Mouse (Mus musculus): ENCODE results near the gene Akap8.
A peak's percentile ranks its signal among the peaks of the same experiment; 100 is the strongest.

Gene Akap8

DNA sequence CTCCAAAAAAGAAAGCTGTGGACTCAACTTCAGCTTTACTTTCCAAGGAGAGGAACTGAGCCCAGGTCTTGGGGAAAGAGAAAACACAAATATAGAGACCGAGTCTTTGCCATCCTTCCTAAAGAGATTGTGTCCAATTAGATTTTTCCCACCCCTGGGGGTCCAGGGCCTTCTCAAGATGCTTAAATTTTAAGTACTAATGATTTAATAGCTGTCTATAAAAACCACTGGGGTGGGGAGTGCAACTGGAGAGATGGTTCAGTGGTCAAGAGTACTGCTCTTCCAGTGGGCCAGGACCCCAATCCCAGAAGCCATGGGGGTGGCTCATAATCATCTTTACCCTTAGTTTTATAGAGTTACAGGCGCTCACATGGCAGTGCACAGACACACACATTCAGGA is 27.4 kb upstream of the Akap8 start:
- no peak for DNase-seq

DNA sequence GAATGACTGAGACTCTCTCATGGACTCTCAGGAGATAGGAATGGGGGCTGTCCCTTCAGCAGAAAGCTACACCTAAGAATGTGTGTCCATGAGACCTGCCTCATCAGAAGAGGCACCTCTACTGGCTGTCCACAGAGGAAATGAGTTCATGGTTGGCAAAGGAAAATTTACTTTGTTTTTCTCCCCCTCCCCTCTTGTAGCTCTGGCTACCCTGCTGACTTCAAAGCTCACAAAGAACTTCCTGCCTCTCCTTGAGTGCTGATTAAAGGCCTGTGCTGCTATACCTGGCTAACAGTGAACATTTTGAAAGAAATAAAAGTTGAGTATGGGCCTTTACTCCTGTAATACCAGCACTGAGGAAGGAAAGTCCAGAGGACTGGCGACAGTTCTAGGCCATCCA is 20.1 kb upstream of the Akap8 start:
- no peak for DNase-seq

DNA sequence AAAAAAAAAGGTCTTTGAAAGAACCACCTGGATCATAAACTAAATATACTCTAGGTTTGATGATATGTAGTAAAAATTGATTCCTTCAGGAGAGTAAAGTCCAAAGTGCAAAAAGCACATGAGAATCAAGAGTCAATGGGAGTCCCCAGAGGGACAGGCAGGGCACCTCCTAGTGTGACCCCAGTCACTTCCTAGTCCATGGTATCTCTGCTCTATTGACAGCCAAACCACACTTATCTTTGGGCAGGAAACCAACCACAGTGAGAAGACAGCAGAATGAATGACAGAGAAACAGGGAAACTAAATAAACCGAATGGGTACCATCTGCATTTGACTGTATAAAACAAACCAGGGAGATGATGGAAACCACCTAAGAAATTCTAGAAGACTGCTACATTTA is 19.1 kb upstream of the Akap8 start:
- DNase-seq: no peak

DNA sequence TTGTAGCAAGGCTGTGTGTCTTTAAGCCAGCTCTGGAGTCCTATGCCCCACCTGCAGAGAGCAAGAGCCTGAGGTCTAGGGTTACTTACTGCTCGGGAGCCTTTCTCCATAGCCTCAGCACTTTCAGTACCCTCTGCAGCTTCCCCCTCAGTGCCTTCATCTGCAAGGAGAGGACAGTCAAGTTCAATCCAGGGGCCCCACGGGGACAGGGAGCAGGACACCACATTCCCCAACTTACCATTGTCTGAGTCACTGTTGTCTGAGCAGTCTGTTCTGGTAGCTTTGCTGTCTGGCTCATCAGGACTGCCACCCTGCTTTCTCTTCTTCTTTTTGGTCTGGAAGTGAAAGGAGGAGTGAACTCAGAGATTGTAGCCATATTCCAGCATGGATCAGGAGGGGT is 14.8 kb upstream of the Akap8 start:
- no peak for DNase-seq

DNA sequence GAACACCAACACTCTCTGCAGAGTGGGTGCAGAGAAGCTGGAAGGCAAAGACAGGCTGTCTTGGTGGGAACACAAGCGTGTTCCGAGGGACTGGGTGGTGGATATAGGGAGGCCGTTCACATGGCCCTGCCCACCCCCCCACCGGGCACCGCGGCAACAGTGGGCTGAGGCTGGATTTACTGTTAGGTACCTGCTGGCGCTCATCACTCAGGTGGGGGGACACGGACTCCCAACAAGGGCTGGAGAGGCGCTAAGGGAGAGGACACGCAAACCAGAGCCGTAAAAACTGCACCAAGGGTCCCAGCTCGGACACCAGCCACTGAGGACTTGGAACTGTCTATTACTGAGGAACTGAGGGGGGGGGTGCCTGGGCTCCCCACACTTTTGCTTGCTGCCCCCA is 13.9 kb upstream of the Akap8 start:
- DNase-seq: no peak

DNA sequence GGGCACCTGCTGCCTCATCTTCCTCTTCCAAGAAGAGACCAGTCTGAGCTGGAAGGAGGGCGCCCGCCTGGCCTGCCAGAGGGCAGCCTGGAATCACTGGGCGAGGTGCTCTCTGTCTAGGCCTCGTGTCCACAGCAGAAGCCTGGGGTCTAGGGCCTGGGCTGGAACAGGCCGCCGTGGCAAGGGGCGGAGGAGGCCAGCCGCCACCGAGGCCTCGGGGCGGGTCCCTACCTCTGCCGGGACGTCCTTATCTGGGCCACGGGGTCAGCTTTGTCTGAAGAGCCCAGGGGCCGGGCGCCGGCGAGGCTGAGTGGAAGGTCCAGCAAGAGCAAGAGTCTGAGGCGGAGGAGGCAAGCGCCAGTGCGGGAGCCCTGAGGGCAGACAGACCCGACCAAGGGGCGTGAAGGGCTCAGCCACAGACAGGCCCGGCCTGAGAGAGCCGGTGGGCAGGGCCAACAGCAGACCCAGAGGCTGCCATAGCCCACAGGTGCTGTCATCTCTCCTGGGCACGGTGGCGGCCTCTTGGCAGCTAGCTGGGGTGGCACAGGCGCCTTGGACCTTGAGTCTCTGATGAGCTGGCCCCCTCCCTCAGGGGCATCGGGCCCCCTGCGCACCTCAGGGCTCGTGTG is 12.8 kb upstream of the Akap8 start:
- DNase-seq: peak in 1 of 2 experiments; percentile 23

DNA sequence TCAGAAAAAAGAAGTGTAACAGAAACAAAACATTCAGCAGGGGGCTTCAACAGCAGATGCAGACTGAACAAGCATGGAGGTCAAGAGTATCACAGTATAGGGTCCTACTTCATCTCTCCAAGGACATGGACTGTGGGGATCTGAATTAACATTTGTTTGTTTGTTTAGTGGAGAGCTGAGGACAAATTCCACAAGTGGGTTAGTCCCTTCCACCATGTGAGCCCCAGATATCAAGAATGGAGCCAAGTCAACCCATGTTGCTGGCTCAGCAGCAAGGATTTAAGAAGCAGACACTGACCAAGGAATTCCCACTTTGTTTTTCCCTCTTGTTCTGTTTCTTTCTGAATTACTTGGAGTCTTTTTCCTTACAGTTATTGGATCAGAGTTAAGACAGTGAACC is 6.5 kb upstream of the Akap8 start:
- DNase-seq: no peak

DNA sequence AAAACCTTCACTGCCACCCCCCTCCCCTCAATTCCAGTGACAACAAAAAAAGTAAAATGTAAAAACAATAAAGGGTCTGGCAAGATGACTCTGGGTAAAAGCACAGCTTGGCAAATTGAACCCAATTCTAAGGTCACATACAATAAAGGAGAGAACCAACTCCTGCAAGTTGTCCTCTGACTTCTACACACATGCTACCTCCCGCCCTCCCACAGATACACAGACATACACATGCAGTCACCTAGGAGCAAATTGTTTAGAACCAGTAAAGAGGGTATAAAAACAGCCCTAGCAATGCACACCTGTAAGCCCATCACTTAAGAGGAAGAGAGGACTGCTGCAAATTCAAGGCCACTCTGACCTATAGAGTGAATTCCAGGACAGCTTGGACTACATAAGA is 1.8 kb upstream of the Akap8 start:
- DNase-seq: no peak

DNA sequence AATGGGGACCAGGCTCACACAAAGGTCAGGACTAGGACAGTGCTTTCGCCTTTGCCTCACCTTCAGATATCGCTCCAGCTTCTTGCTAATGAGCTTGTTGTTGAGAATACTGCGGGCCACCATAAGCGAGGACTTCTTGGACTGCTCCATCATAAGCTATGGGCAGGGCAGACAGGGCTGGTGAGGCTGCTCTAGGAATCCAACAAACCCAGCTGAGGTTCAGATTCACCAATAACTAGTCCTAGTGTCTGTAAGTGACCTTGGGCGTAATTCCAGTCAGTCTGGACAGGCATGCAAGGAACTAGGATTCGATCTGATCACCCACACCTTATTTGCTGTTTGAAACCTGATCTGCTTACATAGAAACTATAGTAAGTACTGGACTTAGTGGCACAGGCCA is 798 bp upstream of the Akap8 start:
- DNase-seq: peak in 1 of 2 experiments; percentile 17

DNA sequence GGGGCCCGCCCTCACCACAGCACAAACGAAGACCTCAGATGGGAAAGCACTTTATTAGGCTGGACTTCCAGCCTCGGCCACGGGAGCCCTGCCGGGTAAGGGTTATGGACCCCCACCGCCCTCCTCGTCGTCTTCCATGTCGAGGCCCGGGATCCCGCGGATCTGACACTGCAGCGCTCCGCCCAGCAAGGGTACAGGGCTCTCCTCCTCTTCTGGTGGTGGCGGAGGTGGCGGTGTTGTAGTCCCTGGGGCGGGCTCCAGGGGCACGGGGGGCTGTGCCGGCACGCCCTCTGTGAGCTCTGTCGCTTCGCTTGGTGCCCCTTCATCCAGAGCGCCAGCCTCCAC is 324 bp upstream of the Akap8 start:
- DNase-seq: no peak

DNA sequence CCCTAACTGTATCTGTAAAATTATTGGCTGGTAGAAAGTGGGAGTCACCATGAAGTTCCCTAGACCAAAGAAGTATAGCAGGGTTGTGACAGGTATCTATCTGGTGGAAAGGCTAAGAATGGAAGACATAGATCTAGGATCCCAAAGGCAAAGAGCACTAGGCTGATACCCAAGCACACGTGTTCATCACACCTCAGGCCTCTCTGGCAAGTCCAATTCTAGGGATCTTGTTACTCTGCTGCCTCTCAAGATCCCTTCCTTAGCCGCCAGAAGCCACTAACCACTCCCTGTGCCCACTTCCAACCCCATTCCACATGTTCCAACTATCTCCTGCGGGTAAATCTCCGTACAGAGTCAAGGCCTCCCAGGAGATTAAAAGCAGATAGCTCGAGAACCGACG is 1.1 kb downstream of the Akap8 start:
- DNase-seq: peak in 1 of 2 experiments; percentile 19

DNA sequence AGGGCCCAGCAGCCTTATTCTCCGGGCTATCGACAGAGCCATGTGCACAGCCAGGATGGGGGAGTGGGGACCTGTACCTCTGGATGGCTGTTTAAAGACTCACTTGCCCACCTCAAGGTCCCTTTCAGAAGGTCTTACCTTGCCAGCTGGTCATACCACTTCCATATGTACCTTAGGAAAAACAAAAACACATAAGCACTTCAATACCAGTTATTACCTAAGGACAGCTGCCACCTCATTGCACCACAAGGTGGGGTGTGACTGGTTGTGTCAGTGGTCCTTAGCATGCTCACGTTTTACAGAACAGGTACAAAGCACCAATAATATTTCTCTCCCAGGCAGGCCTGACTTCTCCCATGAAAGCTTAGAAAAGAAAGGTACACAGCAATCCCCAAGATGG is 3.3 kb downstream of the Akap8 start:
- no peak for DNase-seq

DNA sequence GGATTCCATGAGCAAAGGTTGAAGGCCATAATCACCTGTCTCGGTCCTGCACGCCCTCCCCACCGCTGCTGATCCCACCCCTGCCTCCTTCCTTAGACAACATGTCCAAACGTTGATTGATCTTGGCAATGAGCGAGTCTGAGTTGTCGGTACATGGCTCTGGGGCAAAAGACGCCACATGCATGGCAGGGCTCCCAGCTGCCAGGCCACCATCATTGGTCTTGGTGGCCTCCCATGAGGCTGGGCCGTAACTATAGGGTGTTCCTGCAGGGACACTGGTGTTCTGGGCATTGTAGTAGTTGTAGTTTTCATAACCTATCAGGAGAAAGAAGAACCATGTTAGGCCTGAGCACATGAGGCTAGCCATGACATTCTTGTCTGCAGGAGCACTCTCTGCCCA is 4.0 kb downstream of the Akap8 start:
- DNase-seq: no peak

DNA sequence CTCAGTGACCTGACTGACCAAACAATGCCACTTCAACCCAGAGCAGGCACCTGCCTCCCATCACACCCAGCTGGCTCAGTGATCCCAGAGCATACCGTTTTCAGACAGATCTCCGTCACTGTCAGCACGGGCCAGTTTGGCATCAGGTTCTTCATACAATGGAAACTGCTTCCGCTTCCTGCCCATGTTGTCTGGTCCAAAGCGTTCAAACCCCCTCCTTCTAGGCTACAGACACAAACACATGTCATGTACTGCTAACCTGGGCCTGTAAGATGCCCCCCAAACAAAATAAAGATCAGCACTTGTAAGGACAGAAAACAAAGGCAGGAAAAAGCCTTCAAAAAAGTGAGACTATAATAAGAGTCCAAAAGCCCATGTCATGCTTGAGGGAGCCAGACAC is 5.5 kb downstream of the Akap8 start:
- no peak for DNase-seq

DNA sequence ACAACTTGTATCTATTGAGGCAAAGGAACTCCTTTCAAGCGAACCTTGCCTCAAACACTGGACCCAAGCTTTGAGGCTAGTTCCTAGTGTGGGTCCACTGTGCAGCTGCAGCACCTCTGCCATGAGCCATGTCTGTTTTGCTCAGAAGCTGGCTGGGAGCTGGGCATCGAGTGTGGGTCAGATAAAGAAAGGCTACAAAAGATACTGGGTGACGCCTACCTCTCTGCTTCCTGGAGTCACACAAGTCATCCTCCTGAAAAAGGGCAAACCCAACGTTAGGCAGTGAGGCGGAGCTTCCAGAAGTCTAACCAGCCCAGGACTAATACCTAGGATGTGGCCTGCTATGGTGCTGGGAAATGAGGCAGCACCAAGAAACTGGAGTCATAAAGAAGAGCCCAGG is 7.1 kb downstream of the Akap8 start:
- no peak for DNase-seq

DNA sequence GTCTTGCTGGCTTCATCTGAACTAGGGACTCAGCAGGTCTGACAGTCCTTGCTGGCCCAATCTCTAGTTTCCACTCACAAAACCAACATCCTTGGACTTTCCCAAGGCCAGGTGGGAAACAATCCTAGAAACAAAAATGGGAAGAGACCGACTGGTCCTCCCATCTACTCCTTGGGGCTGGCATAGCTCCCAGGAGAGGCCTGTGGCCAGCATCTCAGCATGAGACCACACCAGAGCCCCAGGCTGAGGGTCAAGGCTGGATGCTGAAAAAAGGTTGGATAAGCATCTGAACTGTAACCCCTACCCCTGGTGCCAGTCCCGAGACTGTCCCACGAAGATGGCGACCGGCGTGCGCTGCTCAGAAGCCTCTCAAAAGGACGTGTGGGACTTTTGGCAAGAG is 8.2 kb downstream of the Akap8 start:
- no peak for DNase-seq

DNA sequence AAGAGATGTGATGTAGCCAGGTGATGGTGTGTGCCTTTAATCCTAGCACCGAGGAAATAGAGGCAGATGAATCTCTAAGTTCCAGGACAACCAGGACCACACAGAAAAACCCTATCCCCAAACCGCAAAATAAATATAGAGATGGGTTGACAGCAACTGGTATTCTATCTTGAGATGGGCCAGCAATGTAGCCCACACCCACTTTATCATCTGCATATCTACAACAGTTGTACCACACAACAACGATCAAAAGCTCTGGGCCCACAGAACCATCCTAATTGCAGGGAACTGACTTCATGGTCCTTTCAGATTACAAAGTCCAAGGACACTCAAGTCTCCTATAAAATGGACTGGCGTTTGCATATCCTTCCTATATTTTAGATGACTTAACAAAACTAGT is 13.1 kb downstream of the Akap8 start:
- DNase-seq: no peak

DNA sequence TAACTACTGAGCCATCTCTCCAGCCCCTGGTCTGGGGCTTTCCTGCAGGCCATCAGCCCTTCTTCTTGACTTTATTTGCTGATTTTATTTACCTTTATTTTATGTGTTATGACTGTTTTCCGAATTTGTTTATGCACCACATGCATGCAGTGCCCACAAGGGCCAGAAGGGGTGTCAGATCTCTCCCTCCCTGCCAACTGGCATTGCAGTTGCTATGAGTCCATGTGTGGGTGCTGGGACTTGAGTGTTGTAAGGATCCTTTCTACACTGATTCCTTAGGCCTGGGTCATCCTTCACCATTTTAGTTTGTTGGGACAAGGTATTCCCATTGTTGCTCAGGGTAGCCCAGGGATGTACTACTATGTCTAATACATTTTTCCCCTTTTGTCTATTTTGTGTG is 22.9 kb downstream of the Akap8 start:
- no peak for DNase-seq

DNA sequence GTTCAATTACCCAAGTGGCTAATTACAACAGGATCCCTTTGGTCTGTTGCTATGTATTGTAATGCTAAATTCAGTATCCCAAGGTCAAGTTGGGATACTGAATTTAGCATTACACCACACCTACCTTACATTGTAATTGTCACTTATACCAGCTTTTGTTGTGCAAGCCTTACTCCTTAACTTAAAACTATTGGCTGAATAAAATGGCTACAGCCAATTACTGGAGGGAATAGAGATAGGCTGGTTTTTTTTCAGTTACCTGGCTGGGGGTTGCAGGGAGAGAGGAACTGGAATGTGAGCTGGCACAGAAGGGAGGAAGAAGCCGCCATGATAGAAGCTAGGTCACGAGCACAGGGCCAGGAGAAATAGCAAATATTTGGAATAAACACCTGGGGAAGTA is 25.1 kb downstream of the Akap8 start:
- no peak for DNase-seq

DNA sequence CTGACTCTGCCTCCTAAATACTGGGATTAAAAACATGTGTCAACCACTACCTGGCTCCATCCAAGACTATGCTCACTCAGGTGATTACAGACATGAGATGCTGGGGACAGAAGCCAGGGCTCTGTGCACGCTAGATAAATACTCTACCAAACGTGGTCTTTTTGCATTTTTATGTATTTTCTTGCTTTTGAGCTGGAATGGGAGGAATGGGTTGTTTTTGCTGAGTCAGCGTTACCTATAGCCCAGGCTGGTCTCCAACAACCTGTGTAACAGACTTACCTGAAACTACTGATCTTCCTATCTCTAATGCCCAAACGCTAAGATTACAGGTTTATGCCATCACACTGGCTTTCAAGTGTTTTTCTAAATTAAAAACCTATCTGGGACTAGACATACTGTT is 25.9 kb downstream of the Akap8 start:
- no peak for DNase-seq

DNA sequence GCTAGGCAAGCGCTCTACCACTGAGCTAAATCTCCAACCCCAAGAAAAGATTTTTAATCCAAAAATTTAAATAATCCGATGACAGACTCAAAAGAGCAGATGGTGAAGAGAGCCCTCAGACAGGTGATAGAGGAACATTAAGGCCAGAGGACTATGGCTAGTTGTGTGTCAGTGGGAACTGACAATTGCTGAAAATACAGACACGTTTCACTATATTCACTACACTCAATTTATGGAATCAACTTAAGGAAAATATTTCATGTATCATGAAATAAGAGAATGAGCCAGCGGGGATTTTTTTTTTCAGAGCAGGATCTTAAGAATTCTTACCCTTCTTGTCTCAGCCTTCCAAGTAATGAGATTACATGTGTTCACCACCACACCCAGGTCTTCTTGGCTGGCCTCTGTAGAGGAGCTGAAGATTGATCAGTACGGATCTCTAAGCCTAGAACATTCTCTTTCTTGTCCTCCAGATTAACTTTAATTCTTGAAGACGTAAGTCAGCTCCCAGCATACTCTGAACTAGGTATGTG is 35.8 kb downstream of the Akap8 start:
- DNase-seq: no peak

DNA sequence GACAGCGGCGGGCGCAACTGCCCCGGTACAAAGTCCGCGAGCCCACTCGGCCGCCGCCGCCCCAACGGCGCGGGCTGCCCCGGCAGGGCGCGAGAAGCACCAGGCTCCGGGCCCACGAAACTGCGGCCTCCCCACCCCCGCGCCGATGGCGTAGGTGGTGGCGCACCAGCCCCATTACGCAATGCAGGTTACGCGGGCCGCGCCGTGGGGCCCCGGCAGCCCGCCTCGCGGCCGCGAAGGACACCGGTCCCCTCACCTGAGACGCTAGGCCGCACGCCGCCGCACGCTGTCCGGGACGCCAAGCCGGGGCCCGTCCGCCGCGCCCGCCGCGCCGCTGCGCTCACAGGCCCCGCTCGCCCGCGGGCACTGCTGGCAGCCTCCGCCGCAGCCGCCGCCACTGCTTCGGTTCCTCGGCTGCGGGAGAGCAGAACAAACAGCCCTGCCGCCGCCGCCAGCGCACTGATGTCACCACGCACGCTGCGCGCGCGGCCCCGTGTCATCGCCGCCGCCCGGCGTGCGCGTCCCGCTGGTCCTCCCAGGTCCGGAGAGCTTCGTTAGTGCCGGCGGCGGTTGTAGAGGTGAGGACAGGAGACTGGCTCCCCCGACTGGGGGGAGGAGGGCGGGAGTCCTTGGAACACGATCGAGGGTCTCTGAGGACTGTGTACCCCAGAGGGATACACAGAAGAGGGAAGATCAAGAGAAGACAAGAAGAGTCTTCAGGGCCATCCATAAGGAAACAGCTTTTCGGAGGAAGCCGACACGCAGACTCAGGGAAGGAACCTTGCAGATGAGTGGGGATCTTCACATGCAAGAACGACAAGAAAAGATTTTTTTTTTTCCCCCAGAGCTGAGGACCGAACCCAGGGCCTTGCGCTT is 36.5 kb downstream of the Akap8 start, which contains the start of gene Brd4:
Gene Brd4, minus strand, starts transcription at position 461 of the 876 bp plus-strand sequence.
- peak; percentile 91 to 95 for DNase-seq

DNA sequence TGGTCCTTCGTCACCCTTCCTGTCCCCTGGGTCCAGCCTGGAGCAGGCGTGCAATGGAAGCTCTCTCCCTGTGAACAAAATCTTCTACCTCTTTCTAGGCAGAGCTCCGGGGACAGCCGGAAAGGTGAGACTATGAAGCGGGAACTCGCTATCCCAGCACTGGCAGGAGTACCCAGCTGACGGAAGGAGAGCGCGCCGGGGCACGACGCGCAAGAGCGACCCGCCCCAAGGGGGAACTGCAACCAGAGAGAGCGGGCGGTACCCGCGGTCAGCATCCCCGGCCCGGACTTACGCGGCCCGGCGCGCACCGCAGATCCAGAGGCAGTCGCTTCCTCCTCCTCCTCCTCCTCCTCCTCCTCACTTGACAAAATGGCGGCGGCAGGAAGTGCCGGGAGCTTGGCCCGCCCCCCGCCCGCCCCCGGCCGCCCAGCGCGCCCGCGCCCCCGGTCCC is 37.2 kb downstream of the Akap8 start:
- peak; percentile 52 to 79 for DNase-seq

DNA sequence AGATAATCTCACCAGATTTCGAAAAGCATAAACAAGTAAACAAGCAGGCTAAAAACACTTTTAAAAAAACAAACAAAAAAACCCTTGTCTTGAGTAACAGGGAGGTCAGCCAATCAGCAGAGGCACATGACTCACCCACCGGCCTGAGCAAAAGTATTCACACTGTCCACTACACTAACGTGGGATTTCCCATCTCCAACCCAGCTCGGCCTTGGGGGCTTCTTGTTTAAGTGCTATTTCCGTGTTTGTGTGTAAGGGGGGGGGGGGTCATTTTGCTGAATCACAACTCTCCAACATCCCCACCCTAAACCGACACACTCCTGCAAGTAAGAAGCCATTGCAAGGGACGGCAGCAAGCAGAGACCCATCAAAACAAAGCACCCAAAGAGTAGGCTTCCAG is 37.7 kb downstream of the Akap8 start:
- DNase-seq: peak; percentile 27 to 58

Data from kidney, postnatal 36 days (tissue).